Mouse (Mus musculus): Measurements from ENCODE around the gene Herpud1. TPM values are rescaled to one million over a fixed set of nuclear protein-coding genes. Genes with fewer than 3 reads are reported as not detected.
"Not testable (repeated sequence)": the region's sequence is repeated elsewhere in the genome, so short reads cannot be mapped to it uniquely, and the experiment has no call there.

The Herpud1 gene
- polyA plus RNA-seq, 1 experiment: 218 TPM

- 97% methylated on average over 6 of the region's 6 CpGs for WGBS
- H3K27ac ChIP-seq (ENCODE audit: control insufficient read depth, insufficient read depth, low read length): no peak overlapping the region
- H3K4me1 ChIP-seq (replicated peaks; ENCODE audit: control insufficient read depth, insufficient read depth, low read length): peaks cover 10% of the 10 kb centered on the region
- TF ChIP-seq POLR2A (IDR thresholded peaks at IDR 0.05; ENCODE audit: control insufficient read depth, extremely low read depth, insufficient read depth, low read length, poor library complexity): no peak
- no peak for TF ChIP-seq CTCF (IDR thresholded peaks at IDR 0.05; ENCODE audit: borderline replicate concordance, control insufficient read depth, extremely low read depth, insufficient read depth, low read length, poor library complexity)
- H3K4me3 ChIP-seq (ENCODE audit: control insufficient read depth, insufficient read depth, low read length): no peak overlapping the region
- H3K36me3 ChIP-seq (ENCODE audit: control insufficient read depth, insufficient read depth, low read length): peaks cover 48% of the 10 kb centered on the region
- DNase-seq: no peak
- no peaks in the 10 kb centered on the region for H3K27me3 ChIP-seq (ENCODE audit: control insufficient read depth, insufficient read depth, low read length)
Observed at GRCm38 (mm10) chr8:94395851-94396540, 9.8 kb downstream of the Herpud1 start.

GRCm38 (mm10) chr8:94396964-94397657, 10.9 kb downstream of the Herpud1 start:
- WGBS: 77% methylated on average over 11 of the region's 11 CpGs
- H3K36me3 ChIP-seq (ENCODE audit: control insufficient read depth, insufficient read depth, low read length): peaks cover 37% of the 10 kb centered on the region
- peaks cover 10% of the 10 kb centered on the region for H3K4me1 ChIP-seq (replicated peaks; ENCODE audit: control insufficient read depth, insufficient read depth, low read length)
- H3K4me3 ChIP-seq (ENCODE audit: control insufficient read depth, insufficient read depth, low read length): no peak overlapping the region
- H3K27me3 ChIP-seq (ENCODE audit: control insufficient read depth, insufficient read depth, low read length): no peaks in the 10 kb centered on the region
- peak; percentile 52; the same call in 1 of the 2 replicates for TF ChIP-seq CTCF (IDR thresholded peaks at IDR 0.05; ENCODE audit: borderline replicate concordance, control insufficient read depth, extremely low read depth, insufficient read depth, low read length, poor library complexity)
- TF ChIP-seq POLR2A (IDR thresholded peaks at IDR 0.05; ENCODE audit: control insufficient read depth, extremely low read depth, insufficient read depth, low read length, poor library complexity): no peak
- no peak overlapping the region for H3K27ac ChIP-seq (ENCODE audit: control insufficient read depth, insufficient read depth, low read length)
- peak; percentile 47 for DNase-seq

GRCm38 (mm10) chr8:94398587-94398986, 12.3 kb downstream of the Herpud1 start:
- no peak overlapping the region for H3K4me3 ChIP-seq (ENCODE audit: control insufficient read depth, insufficient read depth, low read length)
- TF ChIP-seq POLR2A (IDR thresholded peaks at IDR 0.05; ENCODE audit: control insufficient read depth, extremely low read depth, insufficient read depth, low read length, poor library complexity): no peak
- TF ChIP-seq CTCF (IDR thresholded peaks at IDR 0.05; ENCODE audit: borderline replicate concordance, control insufficient read depth, extremely low read depth, insufficient read depth, low read length, poor library complexity): no peak
- WGBS: 44% methylated on average over 6 of the region's 6 CpGs
- peak; percentile 61 for DNase-seq
- peaks cover 10% of the 10 kb centered on the region for H3K4me1 ChIP-seq (replicated peaks; ENCODE audit: control insufficient read depth, insufficient read depth, low read length)
- H3K27ac ChIP-seq (ENCODE audit: control insufficient read depth, insufficient read depth, low read length): no peak overlapping the region; the same call in 1 of the 2 replicates
- peaks cover 24% of the 10 kb centered on the region for H3K36me3 ChIP-seq (ENCODE audit: control insufficient read depth, insufficient read depth, low read length)
- no peaks in the 10 kb centered on the region for H3K27me3 ChIP-seq (ENCODE audit: control insufficient read depth, insufficient read depth, low read length)

- DNase-seq: no peak
- TF ChIP-seq CTCF (IDR thresholded peaks at IDR 0.05; ENCODE audit: borderline replicate concordance, control insufficient read depth, extremely low read depth, insufficient read depth, low read length, poor library complexity) (no peak), POLR2A (IDR thresholded peaks at IDR 0.05; ENCODE audit: control insufficient read depth, extremely low read depth, insufficient read depth, low read length, poor library complexity) (no peak)
- WGBS: 90% methylated on average over 3 of the region's 3 CpGs
- Histone ChIP-seq H3K36me3 (ENCODE audit: control insufficient read depth, insufficient read depth, low read length) (peaks cover 16% of the 10 kb centered on the region), H3K27me3 (ENCODE audit: control insufficient read depth, insufficient read depth, low read length) (no peaks in the 10 kb centered on the region), H3K4me3 (ENCODE audit: control insufficient read depth, insufficient read depth, low read length) (no peak overlapping the region), H3K27ac (ENCODE audit: control insufficient read depth, insufficient read depth, low read length) (no peak overlapping the region), H3K4me1 (replicated peaks; ENCODE audit: control insufficient read depth, insufficient read depth, low read length) (peaks cover 10% of the 10 kb centered on the region)
Observed at GRCm38 (mm10) chr8:94399361-94399953, 13.2 kb downstream of the Herpud1 start.

- H3K27me3 ChIP-seq (ENCODE audit: control insufficient read depth, insufficient read depth, low read length); H3K27ac ChIP-seq (ENCODE audit: control insufficient read depth, insufficient read depth, low read length); H3K4me3 ChIP-seq (ENCODE audit: control insufficient read depth, insufficient read depth, low read length); DNase-seq: not testable (repeated sequence)
- peaks cover 10% of the 10 kb centered on the region for H3K4me1 ChIP-seq (replicated peaks; ENCODE audit: control insufficient read depth, insufficient read depth, low read length)
- peaks cover 11% of the 10 kb centered on the region for H3K36me3 ChIP-seq (ENCODE audit: control insufficient read depth, insufficient read depth, low read length)
- WGBS: 92% methylated on average over 2 of the region's 2 CpGs
Observed at GRCm38 (mm10) chr8:94399957-94400356, 13.7 kb downstream of the Herpud1 start.

- no peak for DNase-seq
- H3K36me3 ChIP-seq (ENCODE audit: control insufficient read depth, insufficient read depth, low read length): no peaks in the 10 kb centered on the region
- peaks cover 38% of the 10 kb centered on the region for H3K4me1 ChIP-seq (replicated peaks; ENCODE audit: control insufficient read depth, insufficient read depth, low read length)
- no peak overlapping the region for H3K27ac ChIP-seq (ENCODE audit: control insufficient read depth, insufficient read depth, low read length)
- no peak for TF ChIP-seq POLR2A (IDR thresholded peaks at IDR 0.05; ENCODE audit: control insufficient read depth, extremely low read depth, insufficient read depth, low read length, poor library complexity)
- no peak for TF ChIP-seq CTCF (IDR thresholded peaks at IDR 0.05; ENCODE audit: borderline replicate concordance, control insufficient read depth, extremely low read depth, insufficient read depth, low read length, poor library complexity)
- no peaks in the 10 kb centered on the region for H3K27me3 ChIP-seq (ENCODE audit: control insufficient read depth, insufficient read depth, low read length)
- no peak overlapping the region for H3K4me3 ChIP-seq (ENCODE audit: control insufficient read depth, insufficient read depth, low read length)
- whole genome bisulfite sequencing: 46% methylated on average over 8 of the region's 8 CpGs
Observed at GRCm38 (mm10) chr8:94408443-94409080, 22.3 kb downstream of the Herpud1 start.
